Mouse (Mus musculus) embryonic facial prominence, embryonic 12.5 days (tissue): ENCODE measurements around the gene Mccc1. TPM values are rescaled to one million over a fixed set of nuclear protein-coding genes. Genes with fewer than 3 reads are reported as not detected.

ENCODE experiments used
- ATAC-seq: fragments of 200-750 bp; cut with Nextera tagmentation; 2 replicates; pipeline ENCODE4 v1.8.0; 2017; ENCODE audit not compliant: insufficient number of reproducible peaks, insufficient read depth, low FRiP score, low TSS enrichment
- H3K27ac ChIP-seq: fragments of 300-500 bp; sonication (generic); 2 replicates; pipeline ENCODE4 v1.5.1; 2016; ENCODE audit warnings: mild to moderate bottlenecking
- H3K27me3 ChIP-seq: fragments of 300-500 bp; sonication (generic); 2 replicates; pipeline ENCODE4 v1.6.1; 2016; ENCODE audit warnings: mild to moderate bottlenecking, moderate library complexity
- H3K36me3 ChIP-seq: fragments of 300-500 bp; sonication (generic); 2 replicates; pipeline ENCODE4 v1.6.1; 2016; ENCODE audit warnings: mild to moderate bottlenecking
- H3K4me1 ChIP-seq: fragments of 300-500 bp; sonication (generic); 2 replicates; pipeline ENCODE4 v1.6.1; 2016
- H3K4me2 ChIP-seq: fragments of 300-500 bp; sonication (generic); replicated peaks from 2 replicates; pipeline ENCODE4 v1.6.1; 2016; ENCODE audit warnings: mild to moderate bottlenecking, moderate library complexity
- H3K4me3 ChIP-seq: fragments of 300-500 bp; sonication (generic); 2 replicates; pipeline ENCODE4 v1.5.1; 2016; ENCODE audit warnings: mild to moderate bottlenecking
- H3K9ac ChIP-seq: fragments of 300-500 bp; sonication (generic); 2 replicates; pipeline ENCODE4 v1.6.1; 2016; ENCODE audit warnings: mild to moderate bottlenecking, moderate library complexity
- H3K9me3 ChIP-seq: fragments of 300-500 bp; sonication (generic); 2 replicates; pipeline ENCODE4 v1.6.1; 2016; ENCODE audit warnings: mild to moderate bottlenecking, moderate library complexity
- WGBS: fragments of 180-500 bp; shearing (Covaris S2); methylation state at CpG from one replicate; pipeline ENCODE4 v1.1.7; 2016; 5-methylcytosine and 5-hydroxymethylcytosine counted together
- polyA plus RNA-seq: library from polyadenylated mRNA; unstranded; fragments of >200 nt; fragmentation: Nextera tagmentation; extraction: Ambion mirVana; gene quantifications from 2 replicates; pipeline ENCODE4 v1.2.1, GENCODE M21; 2016

Mccc1 gene
- polyA plus RNA-seq, 1 experiment from 2014 or later, result 43.1 TPM

DNA sequence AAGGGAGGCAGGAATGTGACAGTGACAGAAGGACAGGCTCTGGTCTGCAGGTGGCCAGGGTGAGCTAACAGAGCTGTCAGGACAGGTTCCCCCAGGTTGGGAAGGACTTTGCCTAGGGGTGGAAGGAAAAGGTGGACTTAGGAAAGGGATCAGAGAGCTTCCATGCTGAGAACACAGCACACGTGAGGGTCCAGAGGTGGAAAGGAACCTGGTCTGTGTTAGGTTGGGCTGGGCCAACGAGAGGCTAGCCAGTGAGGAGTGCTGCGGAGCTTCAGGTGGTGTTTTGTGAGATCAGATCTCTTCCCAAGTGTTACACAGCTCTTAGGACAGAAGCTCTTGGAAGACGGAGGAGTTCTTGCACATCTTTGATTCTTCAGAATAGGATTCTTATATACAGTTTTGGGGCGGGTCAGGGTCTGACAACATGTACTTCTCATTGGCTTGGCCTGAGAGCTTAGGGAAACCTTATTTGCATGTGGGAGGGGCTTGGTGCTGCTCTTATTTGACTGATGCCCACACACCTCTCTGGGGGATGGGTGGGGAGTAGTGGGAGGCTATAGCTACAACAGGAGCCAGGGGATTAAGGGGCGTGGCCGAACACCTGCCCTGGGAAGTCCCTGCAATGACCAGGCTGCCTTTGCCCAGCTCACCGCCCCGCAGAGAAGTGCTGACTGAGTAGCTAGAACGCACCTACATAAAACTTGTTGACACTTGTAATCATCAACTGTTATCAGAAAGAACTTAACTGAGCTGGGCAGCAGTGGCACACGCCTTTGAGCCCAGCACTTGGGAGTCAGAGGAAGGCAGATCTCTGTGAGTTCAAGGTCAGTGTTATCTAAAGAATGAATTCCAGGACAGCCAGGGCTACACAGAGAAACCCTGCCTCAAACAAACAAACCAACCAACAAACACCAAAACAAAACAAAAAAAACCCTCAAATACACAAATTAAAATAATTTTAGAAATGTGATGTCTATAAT lies 5.6 kb downstream of the Mccc1 start:
- Histone ChIP-seq H3K4me1 (peaks cover 5% of the 10 kb centered on the region; the same call in 1 of the 2 replicates), H3K9me3 (no peaks in the 10 kb centered on the region), H3K9ac (no peak overlapping the region), H3K4me2 (no peak overlapping the region), H3K27ac (no peak overlapping the region), H3K36me3 (peaks cover 25% of the 10 kb centered on the region), H3K4me3 (no peak overlapping the region), H3K27me3 (no peaks in the 10 kb centered on the region)
- no peak for ATAC-seq
- WGBS, result 61% methylated on average over 11 of the region's 11 CpGs

DNA sequence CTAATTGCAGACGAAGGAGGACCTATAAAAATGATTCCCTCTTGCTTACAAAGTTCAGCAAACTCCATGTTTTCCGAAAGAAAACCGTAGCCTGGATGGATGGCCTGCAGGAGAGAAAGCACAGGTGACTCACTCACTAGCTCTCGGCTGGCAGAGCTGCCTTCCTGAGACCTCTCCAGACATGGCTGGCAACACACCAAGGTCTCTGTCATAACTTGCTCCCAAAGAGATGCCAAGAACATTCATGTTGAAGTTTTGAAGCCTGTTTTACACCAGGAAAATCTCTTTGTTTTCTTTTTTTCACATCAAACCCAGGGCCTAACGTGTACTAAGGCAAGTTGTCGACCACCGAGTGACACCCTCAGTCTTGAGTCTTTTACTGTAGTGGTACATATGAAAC lies 9.8 kb downstream of the Mccc1 start:
- Histone ChIP-seq H3K4me1 (no peaks in the 10 kb centered on the region), H3K36me3 (peaks cover 41% of the 10 kb centered on the region), H3K4me3 (no peak overlapping the region), H3K27ac (no peak overlapping the region), H3K27me3 (no peaks in the 10 kb centered on the region), H3K9me3 (no peaks in the 10 kb centered on the region), H3K4me2 (no peak overlapping the region), H3K9ac (no peak overlapping the region)
- ATAC-seq, result no peak
- WGBS, result 95% methylated on average over 7 of the region's 7 CpGs

DNA sequence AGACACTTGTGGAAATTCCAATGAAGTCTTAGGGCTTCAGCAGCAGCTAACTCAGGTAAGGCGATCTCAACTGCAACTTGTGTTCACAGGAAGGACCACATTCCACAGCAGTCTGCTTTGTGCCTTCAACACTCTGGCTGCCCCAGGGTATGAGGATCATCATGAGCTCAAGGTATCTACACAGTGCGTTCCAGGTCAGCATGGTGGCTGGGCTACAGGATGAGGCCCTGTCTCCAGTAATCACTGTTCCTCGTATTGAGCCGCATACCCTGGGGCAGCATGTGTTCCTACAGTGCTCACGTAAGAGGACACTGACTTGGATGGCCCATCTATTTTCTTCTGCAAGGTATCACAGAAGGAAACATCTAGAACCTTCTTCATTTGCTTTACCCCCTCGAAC lies 12.4 kb downstream of the Mccc1 start:
- no peak overlapping the region for H3K9ac ChIP-seq
- no peak overlapping the region for H3K27ac ChIP-seq
- H3K9me3 ChIP-seq, result no peaks in the 10 kb centered on the region
- H3K4me1 ChIP-seq, result no peaks in the 10 kb centered on the region
- H3K27me3 ChIP-seq, result no peaks in the 10 kb centered on the region
- H3K4me2 ChIP-seq, result no peak overlapping the region
- H3K4me3 ChIP-seq, result no peak overlapping the region
- no peak for ATAC-seq
- 87% methylated on average over 6 of the region's 6 CpGs for WGBS
- H3K36me3 ChIP-seq, result peaks cover 40% of the 10 kb centered on the region

DNA sequence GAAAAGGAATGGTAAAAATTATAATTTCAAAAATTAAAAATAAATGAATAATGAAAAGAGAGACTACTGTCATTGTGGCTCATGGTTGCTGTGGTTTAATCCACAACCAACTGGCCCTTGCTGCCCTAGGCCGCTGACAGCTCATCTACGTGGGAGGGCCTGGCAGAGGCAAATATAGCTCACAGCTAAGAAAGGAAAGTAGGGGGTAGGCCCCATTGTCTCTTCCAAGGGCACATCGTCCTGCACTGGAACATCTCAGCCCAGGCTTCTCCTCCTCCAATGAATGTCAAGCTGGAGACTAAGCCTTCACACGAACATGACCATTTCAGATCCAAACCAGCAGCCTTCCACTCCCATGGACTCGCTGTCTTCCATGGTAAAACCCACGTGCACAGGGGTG lies 14.2 kb downstream of the Mccc1 start:
- H3K27me3 ChIP-seq, result no peaks in the 10 kb centered on the region
- H3K4me2 ChIP-seq, result no peak overlapping the region
- peaks cover 39% of the 10 kb centered on the region for H3K36me3 ChIP-seq
- no peaks in the 10 kb centered on the region for H3K4me1 ChIP-seq
- 94% methylated on average over 6 of the region's 6 CpGs for WGBS
- no peak for ATAC-seq
- H3K9me3 ChIP-seq, result no peaks in the 10 kb centered on the region
- H3K27ac ChIP-seq, result no peak overlapping the region
- no peak overlapping the region for H3K4me3 ChIP-seq
- H3K9ac ChIP-seq, result no peak overlapping the region

DNA sequence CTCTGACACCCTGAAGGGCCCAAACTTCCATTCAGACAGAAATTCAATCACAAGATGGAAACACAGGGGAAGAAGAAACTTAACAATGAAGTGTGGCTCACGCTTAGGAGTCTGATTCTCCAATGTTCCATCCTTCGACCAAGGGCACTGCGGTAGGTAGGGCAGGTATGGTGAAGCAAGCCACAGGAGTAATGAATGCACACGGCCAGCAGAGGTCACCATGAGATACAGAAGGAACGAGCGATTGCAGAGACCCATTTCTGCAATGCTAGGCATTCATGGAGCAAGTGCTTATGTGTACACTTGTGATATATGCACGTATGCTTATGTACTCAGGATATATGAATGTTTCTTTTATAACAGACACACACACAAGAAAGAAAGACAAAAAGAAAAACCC lies 26.9 kb downstream of the Mccc1 start:
- H3K27ac ChIP-seq, result no peak overlapping the region

DNA sequence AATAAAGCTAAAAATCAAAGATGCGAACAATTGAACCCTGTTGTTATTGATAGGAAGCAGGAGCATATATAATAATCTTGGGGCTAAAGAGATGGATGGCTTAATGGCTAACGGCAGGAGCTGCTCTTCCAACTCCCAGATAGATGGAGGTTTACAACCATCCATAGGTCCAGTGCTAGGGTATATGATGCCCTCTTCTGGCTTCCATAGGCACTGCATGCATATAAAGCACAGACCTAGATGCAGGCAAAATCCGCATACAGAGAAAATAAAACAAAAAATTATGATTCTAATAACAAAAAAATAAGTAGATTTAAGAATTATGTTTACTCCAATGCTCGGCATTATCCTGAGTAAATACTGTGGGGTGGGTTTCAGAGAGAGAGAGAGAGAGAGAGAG lies 27.5 kb downstream of the Mccc1 start:
- ATAC-seq, result no peak
- Histone ChIP-seq H3K4me1 (no peaks in the 10 kb centered on the region), H3K36me3 (peaks cover 42% of the 10 kb centered on the region), H3K27me3 (no peaks in the 10 kb centered on the region), H3K4me3 (no peak overlapping the region), H3K27ac (no peak overlapping the region), H3K4me2 (no peak overlapping the region), H3K9me3 (no peaks in the 10 kb centered on the region), H3K9ac (no peak overlapping the region)
- 85% methylated on average over 4 of the region's 4 CpGs for WGBS

More for the DNA sequence above, 26.9 kb downstream of the Mccc1 start:
- no peaks in the 10 kb centered on the region for H3K4me1 ChIP-seq
- no peaks in the 10 kb centered on the region for H3K27me3 ChIP-seq
- H3K9ac ChIP-seq, result no peak overlapping the region
- no peak overlapping the region for H3K4me3 ChIP-seq
- 71% methylated on average over 7 of the region's 7 CpGs for WGBS
- H3K4me2 ChIP-seq, result no peak overlapping the region
- no peaks in the 10 kb centered on the region for H3K9me3 ChIP-seq
- no peak for ATAC-seq
- peaks cover 42% of the 10 kb centered on the region for H3K36me3 ChIP-seq

DNA sequence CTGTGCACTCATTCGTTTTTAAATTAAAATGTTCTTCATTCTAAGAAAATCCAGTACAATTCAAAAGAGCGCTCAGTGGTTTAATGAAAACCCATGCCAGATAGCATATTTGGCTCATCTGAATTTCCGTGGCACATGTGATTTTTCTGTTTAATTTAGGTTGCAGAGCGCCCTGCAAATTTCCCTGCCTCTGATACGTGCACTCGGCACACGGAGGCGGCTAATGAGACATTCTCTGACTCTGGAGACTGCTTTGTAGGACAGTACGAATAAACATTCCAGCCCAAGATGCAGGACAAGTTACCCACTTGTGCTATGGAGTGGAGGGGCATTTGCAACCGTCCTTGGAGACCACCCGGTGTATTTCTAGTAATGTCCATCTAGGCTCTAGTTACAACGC lies 29.3 kb downstream of the Mccc1 start:
- WGBS, result 92% methylated on average over 12 of the region's 12 CpGs
- peaks cover 47% of the 10 kb centered on the region for H3K36me3 ChIP-seq
- no peaks in the 10 kb centered on the region for H3K27me3 ChIP-seq
- no peak overlapping the region for H3K4me3 ChIP-seq
- H3K27ac ChIP-seq, result no peak overlapping the region
- no peaks in the 10 kb centered on the region for H3K9me3 ChIP-seq
- no peaks in the 10 kb centered on the region for H3K4me1 ChIP-seq
- H3K4me2 ChIP-seq, result no peak overlapping the region
- ATAC-seq, result no peak
- H3K9ac ChIP-seq, result no peak overlapping the region

DNA sequence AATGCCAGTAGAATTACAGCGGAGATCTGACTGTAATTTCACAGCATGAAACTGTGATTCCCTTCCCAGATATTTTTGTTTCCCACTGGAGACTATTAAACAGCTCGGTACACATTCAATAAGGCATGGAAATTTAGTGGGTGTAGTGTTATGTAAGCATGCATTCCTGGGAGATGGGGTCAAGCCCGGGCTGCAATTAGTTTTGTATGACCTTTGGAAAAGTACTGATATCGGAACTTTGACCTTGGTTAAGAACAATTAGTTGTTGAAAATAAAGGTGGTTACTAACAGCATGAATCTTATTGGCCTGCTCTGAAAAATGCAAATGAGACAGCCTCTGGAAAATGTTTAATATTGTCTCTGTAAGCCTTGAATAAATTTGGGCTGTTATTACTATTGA lies 30.0 kb downstream of the Mccc1 start:
- Histone ChIP-seq H3K36me3 (peaks cover 47% of the 10 kb centered on the region), H3K9ac (no peak overlapping the region)

DNA sequence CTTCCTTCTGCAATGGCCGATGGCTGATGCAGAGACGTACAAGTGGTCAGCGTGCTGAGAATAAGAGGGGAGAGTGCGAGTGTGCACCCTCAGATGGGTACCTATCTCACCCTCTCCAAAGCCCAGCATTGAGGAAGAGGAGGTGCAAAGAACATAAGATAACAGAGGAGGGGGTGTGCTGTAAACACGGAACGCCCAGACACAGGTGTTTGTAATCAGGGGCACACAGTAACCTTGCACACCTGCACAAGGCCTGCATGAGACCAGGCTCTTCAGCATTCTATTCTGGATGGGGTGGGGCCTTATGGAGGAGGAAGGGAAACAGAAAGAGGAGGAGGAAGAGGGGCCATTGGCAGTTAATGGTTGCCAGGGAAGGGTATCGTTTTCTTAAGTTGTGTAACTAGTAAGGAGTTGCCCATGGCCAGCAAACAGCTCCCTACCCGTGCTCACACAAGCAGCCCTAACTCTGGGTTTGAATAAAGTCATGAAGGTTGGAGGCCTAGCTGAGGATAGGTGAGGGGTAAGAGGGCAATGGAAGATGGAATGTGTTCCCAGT lies 33.0 kb downstream of the Mccc1 start:
- Histone ChIP-seq H3K9ac (no peak overlapping the region), H3K4me3 (no peak overlapping the region), H3K9me3 (no peaks in the 10 kb centered on the region), H3K36me3 (peaks cover 45% of the 10 kb centered on the region), H3K4me1 (no peaks in the 10 kb centered on the region), H3K27me3 (no peaks in the 10 kb centered on the region), H3K27ac (no peak overlapping the region), H3K4me2 (no peak overlapping the region)
- ATAC-seq, result no peak
- WGBS, result 94% methylated on average over 8 of the region's 8 CpGs

More for the DNA sequence above, 30.0 kb downstream of the Mccc1 start:
- 88% methylated on average over 4 of the region's 4 CpGs for WGBS
- H3K4me2 ChIP-seq, result no peak overlapping the region
- ATAC-seq, result no peak
- no peaks in the 10 kb centered on the region for H3K27me3 ChIP-seq
- no peaks in the 10 kb centered on the region for H3K4me1 ChIP-seq
- no peak overlapping the region for H3K27ac ChIP-seq
- H3K9me3 ChIP-seq, result no peaks in the 10 kb centered on the region
- no peak overlapping the region for H3K4me3 ChIP-seq

DNA sequence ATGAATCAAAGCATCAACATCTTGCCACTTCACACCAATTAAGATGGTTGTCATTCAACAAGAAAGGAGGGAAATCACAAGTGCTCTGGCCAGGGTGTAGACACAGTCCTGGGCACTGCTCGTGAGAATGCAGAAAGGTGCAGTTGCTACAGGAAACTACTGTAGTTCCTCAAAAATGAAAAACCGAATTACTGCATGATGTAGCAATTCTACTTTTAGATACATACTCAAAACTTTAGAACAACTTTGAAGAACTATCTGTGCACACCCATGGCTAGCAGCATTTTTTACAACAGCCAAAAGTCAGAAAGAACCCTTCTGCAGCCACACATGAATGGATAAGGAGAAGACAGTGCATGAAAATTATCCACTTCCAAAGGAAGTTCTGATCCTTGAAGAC lies 34.0 kb downstream of the Mccc1 start:
- H3K4me2 ChIP-seq, result no peak overlapping the region
- 82% methylated on average over 2 of the region's 2 CpGs for WGBS

DNA sequence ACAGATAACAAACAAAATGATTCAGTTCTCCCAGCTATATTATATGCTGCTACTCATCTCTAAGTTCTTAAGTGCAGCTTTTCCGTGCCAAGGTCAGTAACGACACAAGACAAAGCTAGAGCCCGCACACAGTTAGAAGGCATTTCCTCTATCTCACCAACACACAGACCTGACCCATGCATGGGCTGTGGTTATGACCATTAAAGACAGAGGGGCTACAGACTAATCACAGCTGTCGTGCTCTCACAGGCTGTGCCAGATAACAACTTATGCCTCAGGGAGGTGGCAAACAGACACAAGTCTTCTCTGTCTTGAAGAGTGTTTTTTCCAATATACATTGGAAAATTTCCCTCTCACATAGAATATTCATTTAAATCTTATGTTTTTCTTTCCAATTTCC lies 35.5 kb downstream of the Mccc1 start:
- 81% methylated on average over 4 of the region's 4 CpGs for WGBS

More for the DNA sequence above, 34.0 kb downstream of the Mccc1 start:
- Histone ChIP-seq H3K36me3 (peaks cover 41% of the 10 kb centered on the region), H3K4me1 (no peaks in the 10 kb centered on the region), H3K27ac (no peak overlapping the region), H3K4me3 (no peak overlapping the region), H3K9ac (no peak overlapping the region), H3K27me3 (no peaks in the 10 kb centered on the region), H3K9me3 (no peaks in the 10 kb centered on the region)
- no peak for ATAC-seq

DNA sequence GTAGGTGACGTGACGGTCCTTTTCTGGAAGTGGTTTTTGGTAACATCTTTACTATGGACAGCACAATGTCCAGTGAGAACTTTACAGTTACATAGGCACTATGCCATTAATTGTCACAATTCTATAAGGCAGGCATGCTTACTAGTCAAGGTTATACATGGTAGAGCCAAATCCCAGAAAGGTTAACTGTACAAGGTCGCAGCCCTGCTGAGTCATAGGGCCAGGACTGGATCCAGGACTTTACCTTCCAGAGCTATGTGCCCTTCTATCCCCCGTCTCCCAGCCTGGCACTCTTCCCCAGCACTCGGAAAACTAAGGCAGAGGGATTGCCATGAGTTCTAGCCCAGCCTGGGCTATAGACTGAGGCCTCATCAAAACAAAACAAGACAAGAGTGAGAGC lies 36.6 kb downstream of the Mccc1 start:
- Histone ChIP-seq H3K4me3 (no peak overlapping the region), H3K9me3 (no peaks in the 10 kb centered on the region), H3K27ac (no peak overlapping the region), H3K4me2 (no peak overlapping the region), H3K9ac (no peak overlapping the region), H3K36me3 (peaks cover 45% of the 10 kb centered on the region), H3K4me1 (no peaks in the 10 kb centered on the region), H3K27me3 (no peaks in the 10 kb centered on the region)
- 88% methylated on average over 5 of the region's 5 CpGs for WGBS
- ATAC-seq, result no peak

More for the DNA sequence above, 35.5 kb downstream of the Mccc1 start:
- Histone ChIP-seq H3K4me1 (no peaks in the 10 kb centered on the region), H3K4me3 (no peak overlapping the region), H3K36me3 (peaks cover 45% of the 10 kb centered on the region), H3K9me3 (no peaks in the 10 kb centered on the region), H3K27me3 (no peaks in the 10 kb centered on the region), H3K27ac (no peak overlapping the region), H3K4me2 (no peak overlapping the region), H3K9ac (no peak overlapping the region)
- ATAC-seq, result no peak
